Mouse (Mus musculus) thymus, postnatal 36 days (tissue): Measurements from ENCODE around the gene Casp8.
"Not testable (repeated sequence)": the region's sequence is repeated elsewhere in the genome, so short reads cannot be mapped to it uniquely, and the experiment has no call there.

ENCODE experiments used
- DNase-seq, 2 experiments: peaks; one replicate each; pipeline ENCODE4 v3.0.0; 2022; ENCODE audit warnings: mixed read lengths in 2 of 2

Gene Casp8

DNA sequence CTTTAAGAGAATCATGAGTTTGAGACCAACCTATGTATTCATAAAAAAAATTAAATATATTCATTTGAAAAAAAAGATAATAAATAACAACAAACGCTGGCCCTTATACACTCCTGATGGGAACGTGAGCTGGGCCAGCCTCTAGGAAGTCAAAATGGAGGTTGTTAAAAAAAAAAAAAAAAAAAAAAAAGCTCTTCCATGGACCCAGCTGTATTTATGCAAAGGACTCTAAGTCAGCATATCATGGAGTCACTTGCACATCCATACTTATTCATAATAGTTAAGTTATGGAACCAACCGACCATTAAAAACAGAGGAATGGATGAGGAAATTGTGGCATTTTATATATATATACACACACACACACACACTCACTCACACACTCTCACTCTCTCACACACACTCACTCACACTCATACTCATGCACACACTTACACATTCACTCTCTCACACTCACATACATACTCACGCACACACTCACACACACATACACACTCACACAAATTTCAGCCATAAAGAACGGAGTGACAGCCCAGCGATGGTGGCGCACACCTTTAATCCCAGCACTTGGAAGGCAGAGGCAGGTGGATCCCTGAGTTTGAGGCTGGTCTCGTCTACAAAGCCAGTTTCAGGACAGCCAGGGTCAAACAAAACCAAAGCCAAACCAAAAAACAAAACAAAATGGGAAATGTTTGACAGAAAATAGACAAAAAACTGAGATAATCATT is 6.5 kb downstream of the Casp8 start:
- no peak for DNase-seq

DNA sequence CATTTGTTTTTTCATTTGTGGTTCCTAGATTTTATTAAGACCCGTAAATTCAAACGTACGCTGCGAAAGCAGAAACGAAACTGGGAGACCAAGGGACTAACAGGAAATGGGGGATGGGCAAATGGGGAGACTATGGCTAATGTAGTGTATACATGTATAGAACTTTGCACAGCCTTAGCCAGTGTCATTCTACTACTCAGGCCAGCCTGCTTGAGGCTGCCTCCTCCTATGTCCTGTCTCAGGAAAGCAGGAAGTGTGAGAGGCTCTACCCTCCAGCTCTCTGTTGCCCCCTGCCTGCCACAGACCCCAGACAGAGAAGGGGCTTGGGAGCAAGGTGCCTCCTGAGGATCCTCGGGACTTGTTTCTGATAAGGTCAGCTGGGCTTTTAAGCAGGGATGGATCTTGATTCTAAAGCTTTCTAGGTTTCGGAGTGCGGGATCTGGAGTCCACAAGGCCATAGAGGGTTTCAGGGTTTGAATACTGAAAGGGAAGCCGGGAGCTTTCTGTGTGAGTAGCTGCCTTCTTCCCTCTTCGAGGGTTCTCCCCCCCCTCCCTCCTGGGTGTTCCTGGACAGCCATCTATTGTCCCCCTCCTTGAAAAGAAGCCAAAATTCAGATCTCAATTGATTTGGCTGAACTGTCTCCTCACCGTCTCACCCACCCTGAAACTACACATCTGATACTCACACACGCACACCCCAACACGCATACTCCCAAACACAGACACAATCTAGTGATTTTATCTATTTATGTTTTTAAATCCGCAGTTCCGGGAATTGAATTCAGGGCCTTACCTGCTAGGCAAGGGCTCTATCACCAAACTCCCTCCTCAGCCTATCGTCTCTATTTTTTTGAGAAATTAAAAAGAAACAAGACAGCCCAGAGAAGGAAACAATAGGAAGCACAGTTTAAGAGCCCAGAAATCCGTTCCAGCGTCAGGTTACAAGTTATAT is 7.4 kb downstream of the Casp8 start:
- peak; percentile 87 to 89 for DNase-seq

DNA sequence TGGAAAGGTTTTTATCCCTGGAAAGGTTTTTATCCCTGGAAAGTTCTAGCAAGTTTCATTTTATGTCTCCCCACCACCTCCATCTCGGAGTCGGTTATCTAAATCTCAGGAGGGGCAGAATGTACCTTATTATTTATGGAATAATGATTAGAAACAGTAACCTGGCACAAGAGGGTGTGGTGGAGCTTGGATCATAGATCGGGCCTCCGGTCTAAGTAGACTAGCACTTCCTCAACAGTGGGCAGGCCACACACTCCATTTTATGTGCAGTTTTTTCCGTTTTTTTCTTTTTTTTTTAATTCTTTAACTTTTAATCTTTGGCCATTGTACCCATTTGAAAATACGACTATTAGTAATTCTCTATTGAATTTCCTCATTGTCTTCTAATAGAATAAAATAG is 8.4 kb downstream of the Casp8 start:
- DNase-seq, result no peak

DNA sequence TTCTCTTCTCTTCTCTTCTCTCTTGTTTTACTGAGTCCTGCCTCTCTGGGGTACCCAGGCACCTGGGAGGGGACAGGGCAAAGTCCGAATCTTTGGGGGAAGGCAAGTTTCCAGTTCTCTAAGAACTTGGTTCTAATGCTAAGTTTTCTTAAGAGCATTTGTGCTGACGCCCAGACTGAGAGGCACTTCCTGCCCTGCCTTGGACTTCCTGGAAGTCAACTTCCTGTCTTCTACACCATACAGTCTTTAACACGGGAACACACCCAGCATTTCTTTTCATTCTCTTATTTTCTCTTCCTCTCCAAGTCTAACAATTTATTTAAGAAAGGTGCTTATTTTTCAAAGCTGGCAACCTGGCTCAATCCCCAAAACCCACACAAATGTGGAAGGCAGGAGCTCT is 11.5 kb downstream of the Casp8 start:
- peak; percentile 31 to 39 for DNase-seq

DNA sequence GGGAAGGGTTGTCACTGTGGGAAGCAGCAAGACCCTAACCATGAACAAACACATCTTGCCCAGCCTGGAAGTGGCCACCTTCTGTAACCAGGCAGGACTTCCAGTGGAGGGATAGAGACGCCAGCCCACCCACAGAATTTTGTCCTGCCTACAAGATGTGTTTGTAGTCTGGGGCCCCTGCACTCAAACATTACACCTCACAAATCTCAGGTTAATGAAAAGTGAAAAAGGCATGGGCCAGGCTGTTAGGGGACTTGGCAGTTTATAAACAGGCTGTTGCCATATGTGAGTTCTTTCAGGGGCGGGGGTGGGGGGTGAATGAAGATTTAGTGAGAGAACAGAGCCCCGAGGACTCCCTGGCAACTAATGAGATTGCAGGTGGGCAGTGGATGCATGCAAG is 31.1 kb downstream of the Casp8 start:
- DNase-seq, result no peak

DNA sequence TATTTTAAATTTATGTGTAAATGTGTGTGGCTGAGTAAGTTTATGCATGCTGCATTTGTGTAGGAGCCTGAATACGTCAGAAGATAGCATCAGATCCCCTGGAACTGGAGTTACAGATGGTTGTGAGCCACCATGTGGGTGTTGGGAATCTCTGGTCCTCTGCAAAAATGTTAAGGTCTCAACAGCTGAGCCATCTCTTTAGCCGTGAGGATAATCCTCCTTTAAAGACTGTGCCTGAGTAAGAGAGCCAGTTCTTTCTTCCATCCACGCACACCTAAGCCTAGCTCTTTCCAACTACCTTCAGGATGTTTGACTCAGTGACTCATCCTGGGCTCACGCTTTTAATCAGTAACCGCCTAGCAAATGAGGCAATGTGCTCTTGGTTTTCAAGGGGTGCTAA is 35.6 kb downstream of the Casp8 start:
- no peak for DNase-seq

DNA sequence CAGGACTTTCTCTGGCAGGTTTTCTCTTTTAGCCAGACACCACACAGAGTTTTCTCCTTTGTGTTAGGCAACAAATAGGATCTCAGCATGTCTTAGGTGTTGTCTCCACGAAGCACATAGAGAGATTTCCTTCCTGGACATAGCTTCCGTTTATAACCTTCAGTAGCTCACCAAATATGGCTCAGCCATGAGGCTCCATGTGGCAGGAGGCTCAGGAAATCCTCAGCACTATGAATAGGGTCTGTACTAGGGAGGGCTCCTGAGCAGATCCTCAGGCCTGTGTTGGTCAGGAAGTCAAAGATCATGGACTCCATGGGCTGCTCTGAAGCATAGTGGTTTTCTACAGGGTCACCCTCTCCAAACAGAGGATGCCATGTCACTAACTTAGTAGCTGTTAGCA is 37.0 kb downstream of the Casp8 start:
- DNase-seq, result no peak

DNA sequence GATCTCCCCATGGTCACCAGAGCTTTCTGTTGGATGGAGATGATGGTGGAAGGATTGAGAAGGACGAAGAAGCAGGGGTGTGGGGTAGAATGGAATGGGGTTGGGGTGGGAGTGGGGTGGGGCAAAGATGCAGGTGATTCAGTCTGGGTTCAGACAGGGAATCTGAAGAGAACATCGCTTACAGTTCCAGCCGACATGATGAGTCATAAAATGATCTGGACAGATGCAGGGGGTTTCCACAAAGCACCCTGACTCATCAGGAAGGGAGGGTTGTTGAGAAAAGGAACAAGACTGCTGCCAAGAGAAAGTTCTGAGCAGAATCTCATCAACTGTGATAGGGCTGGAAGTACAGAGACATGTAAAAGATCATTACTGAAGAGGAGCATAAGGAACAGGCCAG is 61.6 kb downstream of the Casp8 start:
- DNase-seq, result not testable (repeated sequence)

DNA sequence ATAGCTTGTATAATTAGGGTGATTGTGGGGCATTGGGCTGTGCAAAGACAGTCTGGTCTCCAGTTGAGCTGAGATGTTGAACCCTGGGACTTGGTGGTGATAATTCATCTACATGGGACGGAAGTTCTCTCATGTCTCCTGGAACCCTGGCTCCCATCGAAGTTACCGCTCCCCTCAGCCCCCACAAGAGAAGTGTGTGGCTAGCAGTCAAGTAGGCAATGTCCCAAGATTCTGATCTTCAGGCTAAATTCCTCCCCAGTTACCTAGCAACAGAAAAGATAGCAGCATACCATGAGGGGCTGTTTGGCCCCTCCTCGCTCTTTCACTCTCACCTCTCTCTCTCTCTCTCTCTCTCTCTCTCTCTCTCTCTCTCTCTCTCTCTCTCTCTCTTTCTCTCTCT is 64.0 kb downstream of the Casp8 start:
- not testable (repeated sequence) for DNase-seq

DNA sequence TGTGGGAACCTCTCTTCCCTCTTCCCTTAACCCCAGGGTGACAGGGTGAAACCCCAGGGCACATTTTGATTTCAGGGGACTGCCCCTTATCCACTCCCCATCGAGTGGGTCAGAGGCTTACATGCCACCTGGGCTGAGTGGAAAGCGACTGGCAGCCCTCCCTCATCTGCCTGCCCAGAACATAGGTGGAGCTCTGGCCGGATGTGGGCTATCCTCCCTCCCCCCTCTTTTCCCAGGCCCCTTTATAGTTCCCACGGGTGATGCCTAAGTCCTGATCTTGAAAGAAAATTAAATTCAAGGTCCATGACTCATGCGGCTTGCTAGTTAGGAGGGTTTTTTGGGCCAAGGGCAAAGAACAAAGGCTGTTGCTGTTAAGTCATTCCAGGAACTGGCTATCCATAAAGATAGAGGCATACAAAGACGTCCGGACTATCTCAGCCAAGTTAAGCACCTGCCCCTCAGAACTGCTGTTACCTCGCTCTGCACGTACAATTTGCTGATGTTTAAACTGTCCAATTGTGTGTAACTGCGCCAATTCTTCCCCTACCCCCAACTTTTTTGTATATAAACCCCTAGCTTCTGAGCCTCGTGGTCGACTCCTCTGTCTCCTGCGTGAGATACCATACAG is 64.7 kb downstream of the Casp8 start:
- DNase-seq, result peak; percentile 34 to 53

DNA sequence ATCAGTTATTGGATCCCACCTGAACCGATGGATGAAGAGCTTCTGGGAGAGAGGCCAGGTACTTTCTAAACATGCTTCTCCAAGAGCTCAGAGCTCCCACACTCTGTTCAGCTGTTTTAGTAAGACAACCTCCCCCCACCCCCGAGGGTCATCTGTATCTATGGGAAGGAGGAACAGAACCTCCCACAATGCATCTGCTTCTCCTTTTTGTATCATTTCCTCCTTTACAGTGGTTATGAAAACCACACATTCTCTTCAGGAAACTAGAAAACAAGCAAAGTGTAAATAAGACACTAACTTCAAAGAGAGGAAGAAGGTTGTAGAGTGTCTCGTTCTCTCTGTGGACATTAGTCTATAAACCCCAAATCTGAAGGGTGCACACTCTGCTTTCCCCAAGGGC is 65.4 kb downstream of the Casp8 start:
- not testable (repeated sequence) for DNase-seq

DNA sequence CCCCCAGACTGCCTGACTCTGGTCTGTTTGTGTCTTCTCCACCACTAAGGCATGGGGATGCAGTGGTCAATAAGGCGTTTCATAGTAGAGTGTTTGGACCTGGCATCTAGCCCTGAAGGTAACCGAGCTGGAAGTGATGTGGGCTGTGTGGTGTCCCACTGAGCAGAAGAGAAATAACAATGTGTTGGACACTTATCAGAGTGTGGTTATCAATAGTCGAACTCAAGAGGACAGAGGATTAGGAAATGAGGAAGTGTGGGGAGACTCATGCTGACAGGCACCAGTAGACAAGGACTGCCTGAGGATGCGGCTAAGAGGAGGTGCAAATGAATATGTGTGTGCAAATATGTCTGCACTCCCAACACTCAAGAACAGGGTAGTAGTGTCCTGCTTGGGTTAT is 81.3 kb downstream of the Casp8 start:
- DNase-seq, result not testable (repeated sequence)

DNA sequence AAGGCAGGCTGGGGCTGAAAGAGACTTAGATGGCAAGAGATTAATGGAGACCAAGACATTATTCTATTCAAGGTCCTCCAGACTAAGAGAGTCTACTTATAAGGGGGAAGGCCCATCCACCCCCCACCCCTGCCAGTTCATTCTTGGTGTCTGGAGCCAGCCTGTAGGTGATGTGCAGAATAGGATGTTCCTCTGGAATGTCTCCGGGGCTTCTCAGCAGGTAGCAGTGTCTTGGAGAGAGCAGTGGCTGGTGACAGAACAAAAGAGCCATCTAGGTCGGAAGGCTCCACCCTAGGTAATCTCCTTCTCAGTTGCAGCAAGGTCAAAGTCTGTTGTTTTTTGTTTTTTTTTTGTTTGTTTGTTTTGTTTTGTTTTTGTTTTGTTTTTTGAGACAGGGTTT is 84.1 kb downstream of the Casp8 start:
- DNase-seq, result not testable (repeated sequence)

DNA sequence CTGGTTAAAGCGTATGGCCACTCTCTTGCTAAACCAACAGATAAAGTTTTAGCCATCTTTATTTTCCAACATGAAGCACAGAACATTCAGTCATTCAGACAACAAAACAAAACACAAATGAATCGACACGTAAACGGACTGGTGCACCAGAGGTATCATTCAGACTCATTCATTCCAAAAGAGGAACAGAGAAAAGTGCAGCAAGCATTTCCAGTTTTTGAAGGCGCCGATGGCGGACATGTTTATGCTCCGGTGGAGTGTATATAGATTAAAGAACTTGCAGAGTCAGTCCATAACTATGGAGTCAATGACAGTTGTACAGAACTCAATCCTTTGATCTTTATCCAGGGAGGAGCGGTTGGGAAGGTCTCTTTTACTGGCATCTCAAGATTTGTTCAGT is 88.1 kb downstream of the Casp8 start:
- not testable (repeated sequence) for DNase-seq

DNA sequence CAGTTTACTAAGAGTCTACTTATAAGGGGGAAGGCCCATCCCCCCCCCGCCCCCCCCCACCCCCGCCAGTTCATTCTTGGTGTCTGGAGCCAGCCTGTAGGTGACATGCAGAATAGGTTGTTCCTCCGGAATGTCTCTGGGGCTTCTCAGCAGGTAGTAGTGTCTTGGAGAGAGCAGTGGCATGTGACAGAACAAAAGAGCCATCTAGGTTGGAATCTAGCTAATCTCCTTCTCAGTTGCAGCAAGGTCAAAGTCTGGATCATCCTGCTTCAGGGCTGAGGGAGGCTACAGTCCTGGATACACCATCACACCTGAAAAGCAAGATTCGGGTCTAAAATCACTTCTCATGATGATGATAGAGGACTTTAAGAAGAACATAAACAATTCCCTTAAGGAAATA is 90.5 kb downstream of the Casp8 start:
- no peak for DNase-seq

DNA sequence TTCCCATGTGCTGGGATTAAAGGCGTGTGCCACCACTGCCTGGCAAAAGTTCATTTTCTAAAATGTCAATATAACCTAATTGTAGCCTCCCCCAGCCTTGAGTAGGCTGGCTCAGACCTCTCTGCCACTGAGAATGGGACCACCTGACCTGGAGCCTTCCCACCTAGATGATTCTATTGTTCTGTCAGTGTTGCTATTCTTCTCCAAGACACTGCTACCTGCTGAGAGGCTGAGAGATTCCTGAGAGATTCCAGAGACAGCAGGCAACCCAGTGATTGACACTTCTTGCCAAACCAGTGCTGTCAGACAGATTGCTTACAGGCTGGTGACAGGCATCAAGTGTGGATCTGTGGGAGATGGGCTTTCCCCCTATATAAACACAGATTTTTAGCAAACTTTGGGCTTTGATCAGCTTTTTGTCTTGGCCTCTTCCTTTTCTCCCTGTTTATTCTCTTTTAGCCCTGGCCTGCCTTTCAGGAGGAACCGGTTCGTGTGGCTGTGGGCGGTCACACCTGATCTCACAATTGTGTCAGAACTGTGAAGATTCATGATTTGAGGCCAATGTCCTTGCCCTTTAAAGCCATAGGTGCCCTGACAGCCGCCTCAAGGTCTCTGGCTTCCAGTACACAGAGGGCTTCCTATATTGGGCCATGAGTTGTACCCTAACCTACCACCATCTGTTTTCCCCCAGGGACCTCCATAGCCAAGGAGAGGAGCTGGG is 94.8 kb downstream of the Casp8 start:
- DNase-seq, result no peak

DNA sequence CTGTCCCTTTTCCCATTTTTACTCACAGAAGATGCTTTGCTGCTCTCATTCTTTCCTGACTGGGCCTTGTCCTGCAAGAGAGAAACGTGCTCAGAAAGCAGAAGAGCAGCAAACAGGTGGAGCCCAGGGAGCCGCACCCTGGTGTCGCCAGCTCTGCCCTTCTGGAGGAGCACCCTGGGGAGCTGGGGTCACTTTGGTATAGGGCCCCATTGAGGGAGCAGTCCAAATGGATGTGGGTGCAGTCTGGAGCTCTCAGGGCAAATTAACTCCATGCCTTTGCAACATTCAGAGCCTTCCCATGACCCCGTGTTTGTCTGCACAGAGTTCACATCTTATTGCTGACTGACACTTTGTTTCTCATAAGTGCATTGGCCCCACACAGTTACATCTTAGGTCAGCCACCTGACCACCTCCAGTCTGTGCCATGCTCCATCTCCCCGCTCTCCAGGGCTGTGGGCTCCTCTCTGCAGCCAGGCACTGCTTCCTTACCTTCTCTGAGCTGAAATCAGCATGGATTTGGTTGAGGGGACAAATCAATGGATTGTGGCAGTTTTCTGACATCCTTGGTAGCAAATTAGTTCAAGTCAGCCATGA is 95.6 kb downstream of the Casp8 start:
- DNase-seq, result not testable (repeated sequence)

DNA sequence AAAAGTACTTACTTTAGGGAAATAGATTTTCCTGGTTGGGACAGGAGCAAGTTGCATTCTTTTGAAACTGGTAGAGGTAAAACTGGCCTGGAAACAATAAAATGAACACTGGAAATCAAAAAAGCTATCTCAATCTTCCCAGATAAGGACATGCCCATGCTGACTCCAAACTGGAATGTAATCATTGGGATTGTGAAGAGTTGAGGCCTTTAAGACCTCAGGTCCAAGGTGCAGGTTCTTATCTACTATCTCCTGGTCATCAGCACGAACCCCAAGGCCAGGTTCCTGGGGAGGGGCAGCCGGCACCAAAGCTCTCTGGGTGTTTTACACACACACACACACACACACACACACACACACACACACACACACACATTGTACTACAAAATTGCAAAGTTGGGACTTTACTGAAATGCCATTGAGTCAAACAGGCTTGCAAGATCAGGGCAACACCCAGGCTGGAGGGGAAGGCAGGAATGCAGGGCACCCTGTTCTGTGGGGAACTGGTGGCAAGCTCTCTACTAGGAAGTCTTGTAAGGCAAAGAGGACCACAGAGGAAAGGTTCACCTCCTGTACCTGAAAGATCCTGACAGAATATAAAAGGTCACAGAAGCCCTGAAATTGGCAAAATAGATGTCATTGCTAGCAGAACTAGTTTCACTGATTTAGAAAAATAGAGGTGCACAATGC is 96.5 kb downstream of the Casp8 start:
- DNase-seq, result not testable (repeated sequence)

DNA sequence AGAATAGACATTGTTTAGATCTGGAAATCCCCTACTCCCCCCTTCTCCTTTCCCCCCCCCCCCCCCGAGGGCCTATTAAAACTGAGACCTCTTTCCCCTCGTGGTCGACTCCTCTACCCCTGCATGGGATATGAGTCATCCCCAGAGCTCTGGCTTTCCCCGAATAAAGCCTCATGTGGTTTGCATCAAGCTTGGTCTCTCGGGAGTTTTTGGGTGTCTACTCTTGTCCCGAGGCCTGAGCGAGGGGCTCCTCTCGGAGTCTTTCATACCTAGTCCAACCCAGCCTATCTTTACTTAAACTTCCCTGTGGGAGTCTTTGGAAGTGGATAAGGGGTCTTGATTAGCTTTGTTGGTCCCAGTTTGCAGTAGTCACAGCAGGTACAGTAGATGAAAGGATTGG is 97.2 kb downstream of the Casp8 start:
- DNase-seq, result not testable (repeated sequence)
